Mouse (Mus musculus): ENCODE results near the gene Wdr66. TPM values are rescaled to one million over a fixed set of nuclear protein-coding genes. Genes with fewer than 3 reads are reported as not detected.

The Wdr66 gene
- polyA plus RNA-seq, 1 experiment from 2014 or later: 1.1 TPM

- H3K4me1 ChIP-seq (ENCODE audit: control insufficient read depth, insufficient read depth, low read length): peaks cover 22% of the 10 kb centered on the region
- peak within 1 kb of the TSS; percentile 95 for H3K9ac ChIP-seq (ENCODE audit: low read length)
- no peaks in the 10 kb centered on the region for H3K36me3 ChIP-seq (ENCODE audit: control insufficient read depth, insufficient read depth, low read length)
- ATAC-seq (ENCODE audit: insufficient read depth, low FRiP score): peak; percentile 82
- H3K27ac ChIP-seq (ENCODE audit: low read length): peak within 1 kb of the TSS; percentile 98
- peak within 1 kb of the TSS; percentile 92 for H3K4me2 ChIP-seq (ENCODE audit: low read depth, low read length)
- no peaks in the 10 kb centered on the region for H3K27me3 ChIP-seq (ENCODE audit: control insufficient read depth, insufficient read depth, low read length)
- peak within 1 kb of the TSS; percentile 82 for H3K4me3 ChIP-seq (replicated peaks; ENCODE audit: low read length)
- H3K9me3 ChIP-seq (replicated peaks; ENCODE audit: control insufficient read depth, low read length): no peaks in the 10 kb centered on the region
- WGBS: 1% methylated on average over 67 of the region's 69 CpGs
These were observed 92.1 kb downstream of the Wdr66 start, which contains the start of gene Bcl7a for GRCm38 (mm10) chr5:123343707-123344627. Bcl7a (plus strand) TSS chr5:123343834.

- peaks cover 22% of the 10 kb centered on the region for H3K4me1 ChIP-seq (ENCODE audit: control insufficient read depth, insufficient read depth, low read length)
- WGBS: under 1% methylated on average over 51 of the region's 51 CpGs
- H3K27ac ChIP-seq (ENCODE audit: low read length): peak overlapping the region; percentile 98
- peak overlapping the region; percentile 92 for H3K4me2 ChIP-seq (ENCODE audit: low read depth, low read length)
- H3K9ac ChIP-seq (ENCODE audit: low read length): peak overlapping the region; percentile 95
- no peaks in the 10 kb centered on the region for H3K36me3 ChIP-seq (ENCODE audit: control insufficient read depth, insufficient read depth, low read length)
- H3K27me3 ChIP-seq (ENCODE audit: control insufficient read depth, insufficient read depth, low read length): no peaks in the 10 kb centered on the region
- ATAC-seq (ENCODE audit: insufficient read depth, low FRiP score): peak; percentile 11; the same call in 1 of the 2 replicates
- H3K4me3 ChIP-seq (replicated peaks; ENCODE audit: low read length): peak overlapping the region; percentile 82
- no peaks in the 10 kb centered on the region for H3K9me3 ChIP-seq (replicated peaks; ENCODE audit: control insufficient read depth, low read length)
These were observed 92.7 kb downstream of the Wdr66 start for GRCm38 (mm10) chr5:123344628-123344962.

GRCm38 (mm10) chr5:123344963-123345852, 93.3 kb downstream of the Wdr66 start:
- Histone ChIP-seq H3K4me3 (replicated peaks; ENCODE audit: low read length) (peak overlapping the region; percentile 82), H3K4me2 (ENCODE audit: low read depth, low read length) (peak overlapping the region; percentile 92), H3K4me1 (ENCODE audit: control insufficient read depth, insufficient read depth, low read length) (peaks cover 22% of the 10 kb centered on the region), H3K36me3 (ENCODE audit: control insufficient read depth, insufficient read depth, low read length) (no peaks in the 10 kb centered on the region), H3K27me3 (ENCODE audit: control insufficient read depth, insufficient read depth, low read length) (no peaks in the 10 kb centered on the region), H3K27ac (ENCODE audit: low read length) (peak overlapping the region; percentile 98), H3K9me3 (replicated peaks; ENCODE audit: control insufficient read depth, low read length) (no peaks in the 10 kb centered on the region), H3K9ac (ENCODE audit: low read length) (peak overlapping the region; percentile 95)
- under 1% methylated on average over 61 of the region's 87 CpGs for WGBS
- peak; percentile 41; the same call in 1 of the 2 replicates for ATAC-seq (ENCODE audit: insufficient read depth, low FRiP score)

- peak overlapping the region; percentile 92 for H3K4me2 ChIP-seq (ENCODE audit: low read depth, low read length)
- H3K9me3 ChIP-seq (replicated peaks; ENCODE audit: control insufficient read depth, low read length): no peaks in the 10 kb centered on the region
- H3K27me3 ChIP-seq (ENCODE audit: control insufficient read depth, insufficient read depth, low read length): no peaks in the 10 kb centered on the region
- peak overlapping the region; percentile 95 for H3K9ac ChIP-seq (ENCODE audit: low read length)
- H3K36me3 ChIP-seq (ENCODE audit: control insufficient read depth, insufficient read depth, low read length): no peaks in the 10 kb centered on the region
- H3K4me3 ChIP-seq (replicated peaks; ENCODE audit: low read length): peak overlapping the region; percentile 82
- peaks cover 22% of the 10 kb centered on the region for H3K4me1 ChIP-seq (ENCODE audit: control insufficient read depth, insufficient read depth, low read length)
- peak overlapping the region; percentile 98 for H3K27ac ChIP-seq (ENCODE audit: low read length)
- WGBS: 2% methylated on average over 22 of the region's 22 CpGs
- ATAC-seq (ENCODE audit: insufficient read depth, low FRiP score): peak; percentile 44; the same call in 1 of the 2 replicates
These were observed 94.2 kb downstream of the Wdr66 start for GRCm38 (mm10) chr5:123345853-123346654.

- Histone ChIP-seq H3K4me3 (replicated peaks; ENCODE audit: low read length) (peak overlapping the region; percentile 82), H3K9ac (ENCODE audit: low read length) (peak overlapping the region; percentile 95), H3K27me3 (ENCODE audit: control insufficient read depth, insufficient read depth, low read length) (no peaks in the 10 kb centered on the region), H3K4me2 (ENCODE audit: low read depth, low read length) (peak overlapping the region; percentile 92), H3K9me3 (replicated peaks; ENCODE audit: control insufficient read depth, low read length) (no peaks in the 10 kb centered on the region), H3K36me3 (ENCODE audit: control insufficient read depth, insufficient read depth, low read length) (no peaks in the 10 kb centered on the region), H3K27ac (ENCODE audit: low read length) (peak overlapping the region; percentile 98), H3K4me1 (ENCODE audit: control insufficient read depth, insufficient read depth, low read length) (peaks cover 22% of the 10 kb centered on the region)
- WGBS: 57% methylated on average over 7 of the region's 7 CpGs
- no peak for ATAC-seq (ENCODE audit: insufficient read depth, low FRiP score)
These were observed 94.9 kb downstream of the Wdr66 start for GRCm38 (mm10) chr5:123346701-123347270.

GRCm38 (mm10) chr5:123347985-123348384, 96.1 kb downstream of the Wdr66 start:
- no peak for ATAC-seq (ENCODE audit: insufficient read depth, low FRiP score)
- 74% methylated on average over 2 of the region's 2 CpGs for WGBS
- Histone ChIP-seq H3K4me2 (ENCODE audit: low read depth, low read length) (no peak overlapping the region), H3K9ac (ENCODE audit: low read length) (no peak overlapping the region), H3K4me1 (ENCODE audit: control insufficient read depth, insufficient read depth, low read length) (peaks cover 22% of the 10 kb centered on the region), H3K9me3 (replicated peaks; ENCODE audit: control insufficient read depth, low read length) (no peaks in the 10 kb centered on the region), H3K27ac (ENCODE audit: low read length) (no peak overlapping the region), H3K4me3 (replicated peaks; ENCODE audit: low read length) (no peak overlapping the region), H3K36me3 (ENCODE audit: control insufficient read depth, insufficient read depth, low read length) (no peaks in the 10 kb centered on the region), H3K27me3 (ENCODE audit: control insufficient read depth, insufficient read depth, low read length) (no peaks in the 10 kb centered on the region)

- Histone ChIP-seq H3K27me3 (ENCODE audit: control insufficient read depth, insufficient read depth, low read length) (no peaks in the 10 kb centered on the region), H3K27ac (ENCODE audit: low read length) (no peak overlapping the region), H3K9me3 (replicated peaks; ENCODE audit: control insufficient read depth, low read length) (no peaks in the 10 kb centered on the region), H3K4me1 (ENCODE audit: control insufficient read depth, insufficient read depth, low read length) (peaks cover 18% of the 10 kb centered on the region), H3K9ac (ENCODE audit: low read length) (no peak overlapping the region), H3K36me3 (ENCODE audit: control insufficient read depth, insufficient read depth, low read length) (no peaks in the 10 kb centered on the region), H3K4me3 (replicated peaks; ENCODE audit: low read length) (no peak overlapping the region), H3K4me2 (ENCODE audit: low read depth, low read length) (no peak overlapping the region)
- WGBS: 64% methylated on average over 10 of the region's 10 CpGs
- no peak for ATAC-seq (ENCODE audit: insufficient read depth, low FRiP score)
These were observed 98.5 kb downstream of the Wdr66 start for GRCm38 (mm10) chr5:123350386-123350785.

- H3K27ac ChIP-seq (ENCODE audit: low read length): peak overlapping the region; percentile 86
These were observed 104.0 kb downstream of the Wdr66 start for GRCm38 (mm10) chr5:123355918-123356317.

More at GRCm38 (mm10) chr5:123355918-123356317, 104.0 kb downstream of the Wdr66 start:
- Histone ChIP-seq H3K9ac (ENCODE audit: low read length) (peak overlapping the region; percentile 25; the same call in 1 of the 2 replicates), H3K4me3 (replicated peaks; ENCODE audit: low read length) (no peak overlapping the region), H3K4me2 (ENCODE audit: low read depth, low read length) (0 out of 2 replicates have a peak overlapping the region, but pooled peaks have one; percentile 21), H3K27me3 (ENCODE audit: control insufficient read depth, insufficient read depth, low read length) (no peaks in the 10 kb centered on the region), H3K4me1 (ENCODE audit: control insufficient read depth, insufficient read depth, low read length) (no peaks in the 10 kb centered on the region), H3K9me3 (replicated peaks; ENCODE audit: control insufficient read depth, low read length) (no peaks in the 10 kb centered on the region), H3K36me3 (ENCODE audit: control insufficient read depth, insufficient read depth, low read length) (peaks cover 5% of the 10 kb centered on the region; the same call in 1 of the 2 replicates)
- 57% methylated on average over 11 of the region's 11 CpGs for WGBS
- peak; percentile 91; the same call in 1 of the 2 replicates for ATAC-seq (ENCODE audit: insufficient read depth, low FRiP score)

All from stomach, embryonic 16.5 days (tissue).